Mouse (Mus musculus): ENCODE measurements around the gene Clmp. TPM values are rescaled to one million over a fixed set of nuclear protein-coding genes. Genes with fewer than 3 reads are reported as not detected.

Clmp gene
- polyA plus RNA-seq, 1 experiment from 2014 or later: 43.9 TPM

DNA sequence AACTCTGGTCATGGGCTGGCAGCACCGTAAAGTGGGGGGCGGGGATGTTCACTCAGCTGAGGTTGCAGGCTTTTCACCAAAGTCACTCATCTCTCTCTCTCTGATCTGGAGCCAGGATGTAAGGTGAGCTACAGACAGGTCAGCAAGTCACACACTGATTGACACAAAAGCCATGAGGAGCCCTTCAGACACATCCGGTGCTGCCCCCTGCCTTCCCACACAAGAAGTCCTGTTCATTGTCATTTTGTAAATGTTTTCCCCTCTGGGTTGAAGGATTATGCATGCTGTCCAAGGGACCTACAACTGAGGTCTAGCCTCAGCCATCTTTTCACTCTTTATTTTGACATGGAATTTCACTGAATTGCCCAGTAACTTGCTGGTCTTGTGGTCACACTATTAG lies 66.0 kb downstream of the Clmp start:
- Histone ChIP-seq H3K27me3 (replicated peaks; ENCODE audit: control insufficient read depth, insufficient read depth, low read length) (no peaks in the 10 kb centered on the region), H3K36me3 (ENCODE audit: control insufficient read depth, insufficient read depth, low read length) (no peaks in the 10 kb centered on the region), H3K4me3 (ENCODE audit: low read depth, low read length) (no peak overlapping the region), H3K4me1 (replicated peaks; ENCODE audit: control insufficient read depth, insufficient read depth, low read length) (peaks cover 5% of the 10 kb centered on the region; the same call in 1 of the 2 replicates), H3K27ac (ENCODE audit: low read depth) (no peak overlapping the region), H3K4me2 (ENCODE audit: low read length) (no peak overlapping the region), H3K9ac (ENCODE audit: low read length) (no peak overlapping the region), H3K9me3 (ENCODE audit: control insufficient read depth, low read length) (no peaks in the 10 kb centered on the region)
- DNase-seq (ENCODE audit: low spot score) (no peak), ATAC-seq (replicated peaks; ENCODE audit: low FRiP score, low TSS enrichment, low read depth) (no peak)
- 64% methylated on average over 3 of the region's 3 CpGs for WGBS

DNA sequence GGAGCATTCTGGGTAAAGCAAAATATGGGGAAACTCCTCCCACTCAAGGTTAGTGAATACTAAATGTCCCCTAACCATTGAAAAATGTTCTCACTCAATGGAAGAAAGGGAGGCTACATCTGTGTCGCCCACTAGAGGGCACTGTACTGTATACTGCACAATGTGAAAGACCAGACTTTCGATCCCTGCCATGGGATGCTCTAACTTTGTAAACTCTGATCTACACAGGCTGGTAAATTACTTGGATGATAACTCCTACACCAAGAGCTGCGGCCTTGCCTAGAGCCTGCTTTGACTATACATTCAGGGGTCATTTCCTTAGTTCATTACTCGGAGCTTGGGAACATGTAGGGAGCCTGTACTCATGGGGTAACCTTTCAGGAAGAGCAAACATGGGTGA lies 70.6 kb downstream of the Clmp start:
- 0 out of 2 replicates have a peak, but pooled peaks have one; percentile 26 for ATAC-seq (replicated peaks; ENCODE audit: low FRiP score, low TSS enrichment, low read depth)
- no peak overlapping the region for H3K9ac ChIP-seq (ENCODE audit: low read length)
- no peaks in the 10 kb centered on the region for H3K27me3 ChIP-seq (replicated peaks; ENCODE audit: control insufficient read depth, insufficient read depth, low read length)
- H3K36me3 ChIP-seq (ENCODE audit: control insufficient read depth, insufficient read depth, low read length): peaks cover 4% of the 10 kb centered on the region
- no peaks in the 10 kb centered on the region for H3K9me3 ChIP-seq (ENCODE audit: control insufficient read depth, low read length)
- peaks cover 19% of the 10 kb centered on the region; the same call in 1 of the 2 replicates for H3K4me1 ChIP-seq (replicated peaks; ENCODE audit: control insufficient read depth, insufficient read depth, low read length)
- peak overlapping the region; percentile 47 for H3K4me2 ChIP-seq (ENCODE audit: low read length)
- no peak overlapping the region for H3K4me3 ChIP-seq (ENCODE audit: low read depth, low read length)
- DNase-seq (ENCODE audit: low spot score): peak; percentile 75
- no peak overlapping the region for H3K27ac ChIP-seq (ENCODE audit: low read depth)
- WGBS: 26% methylated on average over 4 of the region's 4 CpGs

DNA sequence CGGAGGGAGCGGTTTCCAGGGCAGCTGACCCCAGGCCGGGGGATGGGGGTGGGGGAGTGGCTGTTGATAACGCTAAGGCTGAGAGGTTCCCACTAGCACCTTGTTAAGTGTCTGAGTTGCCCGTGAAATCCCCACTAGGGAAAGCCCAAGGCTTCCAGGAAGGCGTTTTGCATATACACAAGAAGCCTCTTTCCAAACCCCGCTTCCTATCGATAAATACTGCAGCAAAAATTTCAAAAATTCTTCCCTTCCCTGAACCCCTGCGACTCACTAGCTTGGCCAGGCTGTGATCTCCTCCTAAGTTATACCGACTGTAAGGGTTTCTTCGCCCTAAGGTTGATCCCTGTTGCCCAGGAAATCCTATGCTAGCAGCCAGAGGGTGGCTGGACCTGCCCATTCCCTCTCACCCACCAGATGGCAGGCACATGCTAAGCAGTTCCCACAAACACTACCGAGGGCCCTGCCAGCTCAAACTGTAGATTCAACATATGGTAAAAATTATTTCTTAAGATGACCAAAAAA lies 71.4 kb downstream of the Clmp start:
- H3K27me3 ChIP-seq (replicated peaks; ENCODE audit: control insufficient read depth, insufficient read depth, low read length): no peaks in the 10 kb centered on the region
- 17% methylated on average over 12 of the region's 12 CpGs for WGBS
- peak overlapping the region; percentile 47 for H3K4me2 ChIP-seq (ENCODE audit: low read length)
- H3K9ac ChIP-seq (ENCODE audit: low read length): 0 out of 2 replicates have a peak overlapping the region, but pooled peaks have one; percentile 10
- DNase-seq (ENCODE audit: low spot score) (peak; percentile 72), ATAC-seq (replicated peaks; ENCODE audit: low FRiP score, low TSS enrichment, low read depth) (peak; percentile 70; the same call in 1 of the 2 replicates)
- peak overlapping the region; percentile 20; the same call in 1 of the 2 replicates for H3K4me3 ChIP-seq (ENCODE audit: low read depth, low read length)
- no peaks in the 10 kb centered on the region for H3K9me3 ChIP-seq (ENCODE audit: control insufficient read depth, low read length)
- H3K27ac ChIP-seq (ENCODE audit: low read depth): peak overlapping the region; percentile 43; the same call in 1 of the 2 replicates
- peaks cover 19% of the 10 kb centered on the region; the same call in 1 of the 2 replicates for H3K4me1 ChIP-seq (replicated peaks; ENCODE audit: control insufficient read depth, insufficient read depth, low read length)
- peaks cover 11% of the 10 kb centered on the region for H3K36me3 ChIP-seq (ENCODE audit: control insufficient read depth, insufficient read depth, low read length)

DNA sequence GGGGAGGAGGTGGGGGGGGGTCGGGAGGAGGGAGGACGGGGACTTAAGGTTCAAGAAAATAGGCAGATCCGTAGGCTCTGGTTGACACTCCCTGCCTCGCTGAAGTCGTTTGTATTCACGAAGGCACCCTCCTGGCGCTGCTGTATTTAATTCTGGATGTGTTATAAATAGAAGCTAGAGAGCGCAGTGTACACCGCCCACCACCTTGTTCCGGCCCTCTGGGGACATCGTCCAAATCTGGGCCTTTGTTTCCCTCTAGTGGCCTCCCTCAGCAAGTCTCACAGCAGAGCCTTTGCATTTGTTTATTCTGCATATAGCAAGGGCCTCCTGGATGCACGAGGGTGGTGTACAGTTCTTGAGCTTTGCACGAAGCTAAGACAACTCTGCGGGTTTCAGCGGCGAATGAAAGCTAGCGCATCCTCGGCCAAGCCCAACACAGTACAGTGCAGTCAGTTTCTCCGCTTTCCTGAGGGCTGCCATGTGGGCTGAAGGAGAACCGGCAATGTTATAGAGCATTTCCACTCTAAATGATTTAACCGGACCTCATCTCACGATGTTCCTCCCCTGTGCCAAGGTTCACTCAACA lies 72.0 kb downstream of the Clmp start:
- 9% methylated on average over 22 of the region's 22 CpGs for WGBS
- no peaks in the 10 kb centered on the region for H3K27me3 ChIP-seq (replicated peaks; ENCODE audit: control insufficient read depth, insufficient read depth, low read length)
- peak overlapping the region; percentile 20 for H3K4me3 ChIP-seq (ENCODE audit: low read depth, low read length)
- DNase-seq (ENCODE audit: low spot score) (peak; percentile 79), ATAC-seq (replicated peaks; ENCODE audit: low FRiP score, low TSS enrichment, low read depth) (peak; percentile 82)
- H3K36me3 ChIP-seq (ENCODE audit: control insufficient read depth, insufficient read depth, low read length): peaks cover 11% of the 10 kb centered on the region
- peak overlapping the region; percentile 43; the same call in 1 of the 2 replicates for H3K27ac ChIP-seq (ENCODE audit: low read depth)
- peaks cover 19% of the 10 kb centered on the region; the same call in 1 of the 2 replicates for H3K4me1 ChIP-seq (replicated peaks; ENCODE audit: control insufficient read depth, insufficient read depth, low read length)
- H3K9me3 ChIP-seq (ENCODE audit: control insufficient read depth, low read length): no peaks in the 10 kb centered on the region
- no peak overlapping the region for H3K9ac ChIP-seq (ENCODE audit: low read length)
- peak overlapping the region; percentile 47 for H3K4me2 ChIP-seq (ENCODE audit: low read length)

DNA sequence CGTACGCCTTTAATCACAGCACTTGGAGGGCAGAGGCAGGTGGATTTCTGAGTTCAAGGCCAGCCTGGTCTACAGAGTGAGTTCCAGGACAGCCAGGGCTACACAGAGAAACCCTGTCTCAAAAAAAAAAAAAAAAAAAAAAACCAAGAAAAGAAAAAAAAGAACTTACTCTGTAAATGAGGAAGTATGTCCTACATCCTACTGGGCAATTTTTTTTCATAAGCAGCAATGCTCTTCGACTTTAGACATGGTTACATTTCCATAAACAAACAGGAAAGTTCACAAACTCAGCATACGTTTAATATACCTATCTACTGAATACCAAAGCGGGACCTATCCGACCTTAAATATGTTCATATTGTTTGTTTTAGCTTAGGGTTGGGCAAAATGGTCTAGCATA lies 76.6 kb downstream of the Clmp start:
- no peak overlapping the region for H3K4me3 ChIP-seq (ENCODE audit: low read depth, low read length)
- peaks cover 8% of the 10 kb centered on the region; the same call in 1 of the 2 replicates for H3K4me1 ChIP-seq (replicated peaks; ENCODE audit: control insufficient read depth, insufficient read depth, low read length)
- 85% methylated on average over 6 of the region's 6 CpGs for WGBS
- H3K9ac ChIP-seq (ENCODE audit: low read length): no peak overlapping the region
- no peaks in the 10 kb centered on the region for H3K27me3 ChIP-seq (replicated peaks; ENCODE audit: control insufficient read depth, insufficient read depth, low read length)
- H3K9me3 ChIP-seq (ENCODE audit: control insufficient read depth, low read length): no peaks in the 10 kb centered on the region
- DNase-seq (ENCODE audit: low spot score): no peak
- peaks cover 33% of the 10 kb centered on the region for H3K36me3 ChIP-seq (ENCODE audit: control insufficient read depth, insufficient read depth, low read length)
- ATAC-seq (replicated peaks; ENCODE audit: low FRiP score, low TSS enrichment, low read depth): no peak
- no peak overlapping the region for H3K27ac ChIP-seq (ENCODE audit: low read depth)
- no peak overlapping the region for H3K4me2 ChIP-seq (ENCODE audit: low read length)

DNA sequence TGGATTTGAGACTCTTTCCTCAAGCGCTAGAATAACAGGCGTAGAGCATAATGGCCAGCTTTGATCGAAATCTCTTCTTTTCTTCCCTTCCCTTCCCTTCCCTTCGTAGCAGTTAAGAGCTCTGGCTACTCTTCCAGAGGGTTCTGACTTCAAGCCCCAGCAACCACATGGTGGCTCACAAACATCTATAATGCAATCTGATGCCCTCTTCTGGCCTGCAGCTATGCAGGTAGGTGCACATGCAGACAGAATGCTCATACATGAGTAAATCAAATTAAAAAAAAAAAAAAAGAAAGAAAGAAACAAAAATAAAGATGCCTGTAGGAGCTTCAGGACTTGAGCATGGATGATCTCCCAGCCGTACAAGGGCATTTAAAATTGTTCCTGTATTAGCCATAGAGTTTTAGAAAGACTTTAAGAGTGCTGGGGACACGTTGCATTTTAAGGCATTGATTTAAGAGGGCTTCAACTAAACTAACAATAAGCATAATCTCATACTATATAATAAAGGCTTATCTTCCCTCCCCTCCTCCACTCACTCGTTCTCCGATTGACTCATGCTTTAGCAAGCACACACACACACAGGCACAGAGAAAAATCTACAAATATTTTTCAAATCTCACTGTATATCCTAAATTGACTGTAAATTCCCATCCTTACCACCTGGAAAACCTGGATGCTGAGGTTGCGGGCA lies 79.3 kb downstream of the Clmp start:
- ATAC-seq (replicated peaks; ENCODE audit: low FRiP score, low TSS enrichment, low read depth) (no peak), DNase-seq (ENCODE audit: low spot score) (no peak)
- peaks cover 33% of the 10 kb centered on the region for H3K36me3 ChIP-seq (ENCODE audit: control insufficient read depth, insufficient read depth, low read length)
- no peaks in the 10 kb centered on the region for H3K27me3 ChIP-seq (replicated peaks; ENCODE audit: control insufficient read depth, insufficient read depth, low read length)
- 83% methylated on average over 8 of the region's 9 CpGs for WGBS
- no peak overlapping the region for H3K27ac ChIP-seq (ENCODE audit: low read depth)
- H3K4me1 ChIP-seq (replicated peaks; ENCODE audit: control insufficient read depth, insufficient read depth, low read length): no peaks in the 10 kb centered on the region
- H3K9me3 ChIP-seq (ENCODE audit: control insufficient read depth, low read length): no peaks in the 10 kb centered on the region
- no peak overlapping the region; the same call in 1 of the 2 replicates for H3K4me3 ChIP-seq (ENCODE audit: low read depth, low read length)
- H3K9ac ChIP-seq (ENCODE audit: low read length): no peak overlapping the region
- H3K4me2 ChIP-seq (ENCODE audit: low read length): peak overlapping the region; percentile 5; the same call in 1 of the 2 replicates

DNA sequence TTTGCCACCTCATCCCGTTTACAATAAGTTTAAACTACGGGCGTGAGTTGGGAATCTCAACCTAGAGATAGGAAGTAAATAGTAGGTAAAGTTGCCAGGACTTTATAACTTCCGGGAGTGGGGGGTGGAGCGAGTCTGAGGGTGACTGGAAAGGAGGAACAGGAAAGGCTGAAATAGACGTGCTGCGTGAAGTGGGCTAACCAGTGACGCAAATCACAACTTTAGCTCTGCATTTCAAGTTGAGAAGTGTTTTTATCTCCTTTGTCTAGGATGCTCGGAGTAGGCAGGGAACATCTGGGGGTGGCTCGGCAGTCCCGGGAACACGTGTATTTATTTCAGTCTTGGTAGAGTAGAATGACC lies 79.8 kb downstream of the Clmp start:
- no peaks in the 10 kb centered on the region for H3K4me1 ChIP-seq (replicated peaks; ENCODE audit: control insufficient read depth, insufficient read depth, low read length)
- no peak overlapping the region for H3K9ac ChIP-seq (ENCODE audit: low read length)
- H3K27ac ChIP-seq (ENCODE audit: low read depth): no peak overlapping the region
- peak; percentile 62 for DNase-seq (ENCODE audit: low spot score)
- no peaks in the 10 kb centered on the region for H3K9me3 ChIP-seq (ENCODE audit: control insufficient read depth, low read length)
- H3K4me3 ChIP-seq (ENCODE audit: low read depth, low read length): no peak overlapping the region; the same call in 1 of the 2 replicates
- 0 out of 2 replicates have a peak, but pooled peaks have one; percentile 53 for ATAC-seq (replicated peaks; ENCODE audit: low FRiP score, low TSS enrichment, low read depth)
- H3K36me3 ChIP-seq (ENCODE audit: control insufficient read depth, insufficient read depth, low read length): peaks cover 33% of the 10 kb centered on the region
- no peaks in the 10 kb centered on the region for H3K27me3 ChIP-seq (replicated peaks; ENCODE audit: control insufficient read depth, insufficient read depth, low read length)
- 52% methylated on average over 12 of the region's 12 CpGs for WGBS
- H3K4me2 ChIP-seq (ENCODE audit: low read length): peak overlapping the region; percentile 5; the same call in 1 of the 2 replicates

DNA sequence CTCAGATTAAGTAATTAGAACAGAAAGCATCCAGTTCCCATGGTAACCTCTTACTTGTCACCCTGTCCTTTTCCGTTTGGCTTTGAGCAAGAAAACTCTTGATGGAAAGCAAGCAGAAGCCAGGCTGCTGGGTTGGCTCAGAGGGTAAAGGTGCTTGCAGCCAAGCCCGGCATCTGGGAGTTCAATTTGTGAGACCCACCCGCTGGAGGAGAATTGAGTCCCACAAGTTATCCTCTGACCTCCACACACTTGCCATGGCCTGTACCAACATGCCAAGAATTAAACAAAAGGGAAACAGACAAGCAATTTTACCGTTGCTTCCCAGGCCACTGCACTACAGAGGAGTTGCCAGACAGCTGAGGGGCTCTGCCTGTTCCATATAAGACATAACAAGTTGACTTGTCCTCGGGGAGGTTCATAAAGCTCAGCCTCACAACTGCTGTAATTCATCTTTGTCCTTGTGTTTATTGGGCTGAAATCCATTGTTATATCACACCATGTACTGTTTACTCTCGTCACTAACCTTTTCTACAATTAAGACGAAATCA lies 80.4 kb downstream of the Clmp start:
- Histone ChIP-seq H3K9me3 (ENCODE audit: control insufficient read depth, low read length) (no peaks in the 10 kb centered on the region), H3K9ac (ENCODE audit: low read length) (no peak overlapping the region), H3K27ac (ENCODE audit: low read depth) (no peak overlapping the region), H3K4me3 (ENCODE audit: low read depth, low read length) (no peak overlapping the region), H3K36me3 (ENCODE audit: control insufficient read depth, insufficient read depth, low read length) (peaks cover 32% of the 10 kb centered on the region), H3K27me3 (replicated peaks; ENCODE audit: control insufficient read depth, insufficient read depth, low read length) (no peaks in the 10 kb centered on the region), H3K4me1 (replicated peaks; ENCODE audit: control insufficient read depth, insufficient read depth, low read length) (no peaks in the 10 kb centered on the region), H3K4me2 (ENCODE audit: low read length) (no peak overlapping the region)
- WGBS: 69% methylated on average over 7 of the region's 7 CpGs
- ATAC-seq (replicated peaks; ENCODE audit: low FRiP score, low TSS enrichment, low read depth) (no peak; the same call in 1 of the 2 replicates), DNase-seq (ENCODE audit: low spot score) (no peak)
